Mouse (Mus musculus): Measurements from ENCODE around the gene Ugcg. TPM values are rescaled to one million over a fixed set of nuclear protein-coding genes. Genes with fewer than 3 reads are reported as not detected.

Gene Ugcg
- polyA plus RNA-seq, 1 experiment, result 28.7 TPM

DNA sequence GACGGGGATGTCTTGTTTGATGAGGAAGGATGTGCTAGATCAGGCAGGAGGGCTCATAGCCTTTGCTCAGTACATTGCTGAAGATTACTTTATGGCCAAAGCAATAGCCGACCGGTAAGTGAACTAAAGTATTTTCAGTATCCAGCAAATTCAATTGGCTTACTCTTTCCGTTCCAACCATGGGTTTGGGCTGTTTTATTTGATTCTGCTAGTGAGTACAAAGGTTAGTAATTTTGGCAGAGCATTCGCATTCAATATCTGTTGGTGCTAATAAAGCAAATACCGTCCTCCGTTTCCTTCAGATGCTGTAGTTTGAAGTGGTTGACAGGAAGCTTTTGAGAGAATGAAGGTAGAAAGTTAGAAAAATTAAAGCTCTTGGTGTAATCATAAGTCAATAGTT is 28.0 kb downstream of the Ugcg start:
- WGBS, result 90% methylated on average over 7 of the region's 7 CpGs
- DNase-seq, result no peak
- no peak for TF ChIP-seq CTCF (IDR thresholded peaks at IDR 0.05; ENCODE audit: insufficient read depth, low read length)
- no peak for TF ChIP-seq POLR2A (IDR thresholded peaks at IDR 0.05; ENCODE audit: borderline replicate concordance, extremely low read depth, low read depth, low read length)

DNA sequence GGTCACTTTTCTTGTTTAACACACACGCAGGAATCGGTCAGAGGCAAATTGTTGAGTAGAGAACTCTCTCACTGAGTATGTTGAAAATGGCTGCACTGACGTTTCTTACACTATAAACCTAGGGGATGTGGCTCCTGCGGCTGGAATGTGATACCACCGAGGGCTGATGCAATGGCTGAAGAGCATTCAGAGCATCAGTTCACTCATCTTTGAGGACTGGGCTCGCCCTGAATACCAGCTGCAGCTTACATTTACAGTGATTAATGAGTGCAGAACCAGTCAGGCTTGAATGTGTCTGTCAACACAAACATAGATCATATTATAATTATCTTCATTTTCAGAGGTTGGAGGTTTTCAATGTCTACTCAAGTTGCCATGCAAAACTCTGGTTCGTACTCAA is 29.1 kb downstream of the Ugcg start:
- Histone ChIP-seq H3K4me3 (replicated peaks; ENCODE audit: extremely low read depth, low read depth, low read length) (no peak overlapping the region), H3K4me1 (ENCODE audit: control insufficient read depth, insufficient read depth, low read length) (no peaks in the 10 kb centered on the region; the same call in 1 of the 2 replicates)
- DNase-seq, result no peak
- TF ChIP-seq POLR2A (IDR thresholded peaks at IDR 0.05; ENCODE audit: borderline replicate concordance, extremely low read depth, low read depth, low read length) (no peak), CTCF (IDR thresholded peaks at IDR 0.05; ENCODE audit: insufficient read depth, low read length) (no peak)
- 78% methylated on average over 7 of the region's 7 CpGs for WGBS

More for the DNA sequence above, 28.0 kb downstream of the Ugcg start:
- H3K4me3 ChIP-seq (replicated peaks; ENCODE audit: extremely low read depth, low read depth, low read length), result no peak overlapping the region
- H3K4me1 ChIP-seq (ENCODE audit: control insufficient read depth, insufficient read depth, low read length), result no peaks in the 10 kb centered on the region; the same call in 1 of the 2 replicates

DNA sequence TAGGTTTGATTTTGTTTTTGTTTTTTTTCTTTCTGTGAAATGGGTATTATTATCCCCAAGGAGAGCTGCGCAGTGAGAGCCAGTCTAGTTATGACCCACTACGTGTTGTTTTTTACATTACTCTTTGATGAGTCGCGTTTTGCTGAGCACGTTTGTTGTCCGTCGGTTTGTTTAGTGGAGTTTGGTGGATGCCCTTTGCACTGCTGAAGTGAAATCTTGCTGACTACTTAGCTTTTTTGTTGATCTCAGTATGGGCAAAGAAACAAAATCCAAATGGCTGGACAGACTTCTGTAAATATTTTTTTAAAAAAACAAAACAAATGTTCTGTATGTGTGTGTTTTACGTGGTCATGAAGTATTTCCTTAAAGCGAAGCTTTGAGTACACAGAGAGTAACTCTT is 33.2 kb downstream of the Ugcg start:
- no peak overlapping the region for H3K4me3 ChIP-seq (replicated peaks; ENCODE audit: extremely low read depth, low read depth, low read length)
- WGBS, result 63% methylated on average over 9 of the region's 9 CpGs
- H3K4me1 ChIP-seq (ENCODE audit: control insufficient read depth, insufficient read depth, low read length), result no peaks in the 10 kb centered on the region; the same call in 1 of the 2 replicates
- no peak for TF ChIP-seq POLR2A (IDR thresholded peaks at IDR 0.05; ENCODE audit: borderline replicate concordance, extremely low read depth, low read depth, low read length)
- TF ChIP-seq CTCF (IDR thresholded peaks at IDR 0.05; ENCODE audit: insufficient read depth, low read length), result no peak
- DNase-seq, result no peak

DNA sequence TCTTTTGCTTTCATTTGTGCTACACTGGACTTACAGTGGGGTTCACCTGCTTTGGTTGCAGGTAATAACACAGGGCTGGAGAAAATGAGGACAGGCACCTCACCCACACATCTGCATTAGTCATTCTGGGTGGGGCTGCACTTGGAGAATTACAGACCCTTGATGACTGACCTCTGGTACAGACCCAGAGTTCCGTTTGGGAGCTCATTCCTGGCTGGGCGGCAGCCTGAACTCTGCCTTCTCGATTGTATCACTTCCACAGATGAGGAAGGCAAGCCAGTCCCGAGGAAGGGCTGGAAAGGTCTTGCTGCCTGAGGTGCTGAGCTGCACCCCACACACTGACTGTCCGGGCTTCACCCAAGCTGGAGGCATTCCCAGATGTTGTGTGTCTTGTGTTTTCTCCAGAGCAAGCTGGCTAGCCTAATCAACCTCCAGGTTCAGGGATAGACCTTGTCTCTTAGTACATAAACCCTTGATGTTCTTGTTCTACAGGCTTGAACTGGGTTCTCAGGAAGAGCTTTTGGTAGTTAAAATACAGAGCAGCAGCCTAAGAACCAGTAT is 34.1 kb downstream of the Ugcg start:
- H3K4me1 ChIP-seq (ENCODE audit: control insufficient read depth, insufficient read depth, low read length), result no peaks in the 10 kb centered on the region; the same call in 1 of the 2 replicates
- 53% methylated on average over 5 of the region's 5 CpGs for WGBS
- DNase-seq, result no peak
- H3K4me3 ChIP-seq (replicated peaks; ENCODE audit: extremely low read depth, low read depth, low read length), result no peak overlapping the region
- no peak for TF ChIP-seq POLR2A (IDR thresholded peaks at IDR 0.05; ENCODE audit: borderline replicate concordance, extremely low read depth, low read depth, low read length)
- no peak for TF ChIP-seq CTCF (IDR thresholded peaks at IDR 0.05; ENCODE audit: insufficient read depth, low read length)

DNA sequence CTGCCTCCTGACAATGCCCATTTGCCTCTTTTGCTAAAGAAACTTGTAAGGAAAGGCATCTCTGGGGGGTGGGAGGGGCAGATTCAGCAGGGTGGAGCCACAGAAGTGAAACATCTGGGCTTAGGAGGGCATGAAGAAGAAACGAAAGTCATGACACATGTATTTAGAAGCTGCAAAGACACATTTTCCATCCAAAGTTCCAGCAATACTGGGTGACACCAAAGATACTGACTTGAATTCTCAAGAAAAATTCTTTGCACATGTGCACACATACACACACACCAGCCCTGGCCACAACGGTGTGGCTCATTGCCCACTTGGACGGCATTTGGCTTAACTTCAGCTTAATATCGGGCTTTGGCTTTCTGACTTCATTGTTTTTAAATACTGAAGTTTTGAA is 35.8 kb downstream of the Ugcg start:
- TF ChIP-seq POLR2A (IDR thresholded peaks at IDR 0.05; ENCODE audit: borderline replicate concordance, extremely low read depth, low read depth, low read length) (no peak), CTCF (IDR thresholded peaks at IDR 0.05; ENCODE audit: insufficient read depth, low read length) (no peak)
- no peaks in the 10 kb centered on the region; the same call in 1 of the 2 replicates for H3K4me1 ChIP-seq (ENCODE audit: control insufficient read depth, insufficient read depth, low read length)
- no peak for DNase-seq
- 44% methylated on average over 4 of the region's 4 CpGs for WGBS
- H3K4me3 ChIP-seq (replicated peaks; ENCODE audit: extremely low read depth, low read depth, low read length), result no peak overlapping the region

DNA sequence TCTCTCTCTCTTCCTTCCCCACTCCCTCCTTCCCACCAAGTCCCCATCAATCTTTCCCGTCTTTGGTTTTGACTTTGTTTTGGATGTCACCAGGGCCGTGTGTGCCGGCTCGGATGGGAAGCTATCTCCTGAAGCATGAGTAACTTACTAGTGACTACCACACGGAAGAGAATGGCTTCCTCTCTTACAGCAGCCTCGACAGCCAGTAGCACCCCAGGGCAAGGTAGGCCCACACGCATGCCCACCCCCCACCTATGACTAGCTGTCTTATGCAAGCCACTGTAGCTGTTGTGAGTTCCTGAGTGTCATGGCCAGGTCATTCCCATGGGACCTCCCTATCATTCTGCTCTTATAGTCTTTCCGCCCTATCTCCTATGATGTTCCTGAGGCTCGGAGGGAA is 38.0 kb downstream of the Ugcg start:
- DNase-seq, result no peak
- 74% methylated on average over 9 of the region's 9 CpGs for WGBS
- no peak for TF ChIP-seq POLR2A (IDR thresholded peaks at IDR 0.05; ENCODE audit: borderline replicate concordance, extremely low read depth, low read depth, low read length)
- no peak for TF ChIP-seq CTCF (IDR thresholded peaks at IDR 0.05; ENCODE audit: insufficient read depth, low read length)
- Histone ChIP-seq H3K4me3 (replicated peaks; ENCODE audit: extremely low read depth, low read depth, low read length) (no peak overlapping the region), H3K4me1 (ENCODE audit: control insufficient read depth, insufficient read depth, low read length) (no peaks in the 10 kb centered on the region)

DNA sequence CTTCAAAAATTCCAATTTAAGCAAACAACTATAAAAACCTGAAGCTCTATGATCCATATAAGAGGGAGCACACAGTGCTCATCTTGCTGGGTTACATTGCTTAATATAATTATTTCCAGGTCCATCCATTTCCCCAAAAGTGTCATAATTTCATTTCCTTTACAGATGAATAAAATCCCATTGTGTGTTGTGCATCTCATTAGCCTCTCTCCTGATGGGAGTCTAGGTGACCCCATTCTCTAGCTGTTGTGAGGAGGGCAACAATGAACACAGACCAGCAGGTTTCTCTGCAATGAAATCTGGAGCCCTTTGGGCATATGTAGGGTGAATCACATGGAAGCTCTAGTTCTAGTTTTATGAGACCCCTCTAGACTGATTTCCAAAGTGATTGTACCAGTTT is 39.9 kb downstream of the Ugcg start:
- H3K4me3 ChIP-seq (replicated peaks; ENCODE audit: extremely low read depth, low read depth, low read length), result no peak overlapping the region
- no peak for DNase-seq
- H3K4me1 ChIP-seq (ENCODE audit: control insufficient read depth, insufficient read depth, low read length), result no peaks in the 10 kb centered on the region
- TF ChIP-seq CTCF (IDR thresholded peaks at IDR 0.05; ENCODE audit: insufficient read depth, low read length) (no peak), POLR2A (IDR thresholded peaks at IDR 0.05; ENCODE audit: borderline replicate concordance, extremely low read depth, low read depth, low read length) (no peak)

DNA sequence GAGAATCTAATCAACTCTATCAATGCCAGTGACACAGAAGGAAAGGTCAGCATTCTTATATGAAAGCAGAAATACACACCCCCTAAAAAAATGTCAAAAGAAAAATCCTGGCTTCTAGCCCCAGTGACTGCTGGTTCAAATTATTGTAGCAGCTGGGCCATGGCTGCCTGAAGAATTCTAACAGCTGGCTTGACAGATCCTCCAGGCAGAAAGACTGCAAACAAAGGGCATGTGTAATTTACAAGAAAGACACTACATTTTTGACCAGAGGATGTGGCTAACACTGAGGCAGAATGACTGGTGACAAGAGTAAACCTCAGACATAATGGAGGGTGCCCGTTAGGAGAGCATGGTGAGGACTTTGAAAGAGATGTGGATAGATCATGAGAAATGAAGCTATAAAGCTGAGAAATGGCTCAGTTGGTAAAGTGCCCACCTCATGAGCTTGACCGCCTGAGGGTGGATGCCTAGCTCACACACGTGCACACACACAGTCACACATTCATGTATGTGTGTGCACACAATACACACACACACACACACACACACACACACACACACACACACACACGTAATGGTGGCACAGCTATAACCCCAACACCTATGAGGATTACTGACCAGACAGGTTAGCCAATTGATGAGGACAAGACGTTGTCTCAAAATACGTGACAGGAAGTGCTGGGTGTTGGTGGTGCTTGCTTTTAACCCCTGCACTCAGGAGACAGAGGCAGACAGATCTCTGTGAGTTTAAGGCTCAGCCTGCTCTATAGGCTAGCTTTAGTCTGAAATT is 42.4 kb downstream of the Ugcg start:
- Histone ChIP-seq H3K4me1 (ENCODE audit: control insufficient read depth, insufficient read depth, low read length) (no peaks in the 10 kb centered on the region), H3K4me3 (replicated peaks; ENCODE audit: extremely low read depth, low read depth, low read length) (no peak overlapping the region)
- 64% methylated on average over 6 of the region's 6 CpGs for WGBS
- TF ChIP-seq POLR2A (IDR thresholded peaks at IDR 0.05; ENCODE audit: borderline replicate concordance, extremely low read depth, low read depth, low read length), result no peak
- TF ChIP-seq CTCF (IDR thresholded peaks at IDR 0.05; ENCODE audit: insufficient read depth, low read length), result no peak
- DNase-seq, result no peak

DNA sequence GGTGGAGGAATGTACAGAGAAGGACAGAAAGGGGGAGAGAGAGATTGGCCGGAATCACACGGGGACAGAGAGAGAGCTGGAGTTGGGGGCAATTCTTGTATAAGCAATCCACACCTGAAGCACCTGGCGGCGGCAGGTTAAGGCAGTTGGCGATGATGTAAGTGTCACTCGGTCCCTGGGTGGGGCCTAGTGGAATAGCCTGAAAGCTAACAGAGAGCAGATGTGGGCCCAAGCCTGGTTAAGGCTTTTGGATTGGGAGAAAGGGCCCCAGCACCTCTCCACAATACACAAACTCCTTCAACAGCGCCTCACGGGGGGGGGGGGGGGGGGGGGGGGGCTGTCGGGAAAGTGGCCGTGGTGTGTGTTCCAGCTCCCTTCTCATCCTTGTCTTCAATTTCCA is 45.0 kb downstream of the Ugcg start:
- no peak for DNase-seq
- H3K4me3 ChIP-seq (replicated peaks; ENCODE audit: extremely low read depth, low read depth, low read length), result no peak overlapping the region
- peaks cover 6% of the 10 kb centered on the region for H3K4me1 ChIP-seq (ENCODE audit: control insufficient read depth, insufficient read depth, low read length)
- WGBS, result 87% methylated on average over 9 of the region's 10 CpGs
- TF ChIP-seq CTCF (IDR thresholded peaks at IDR 0.05; ENCODE audit: insufficient read depth, low read length), result no peak
- TF ChIP-seq POLR2A (IDR thresholded peaks at IDR 0.05; ENCODE audit: borderline replicate concordance, extremely low read depth, low read depth, low read length), result no peak
